Mouse (Mus musculus): ENCODE results near the gene Cyp26c1. TPM values are rescaled to one million over a fixed set of nuclear protein-coding genes. Genes with fewer than 3 reads are reported as not detected.

Gene Cyp26c1
- polyA plus RNA-seq (2014; fragmentation: Illumina TruSeq; extraction: RNeasy Lipid Tissue Mini Kit (QIAGEN cat#74804); ENCODE audit: low read depth, low replicate concordance): not detected

DNA sequence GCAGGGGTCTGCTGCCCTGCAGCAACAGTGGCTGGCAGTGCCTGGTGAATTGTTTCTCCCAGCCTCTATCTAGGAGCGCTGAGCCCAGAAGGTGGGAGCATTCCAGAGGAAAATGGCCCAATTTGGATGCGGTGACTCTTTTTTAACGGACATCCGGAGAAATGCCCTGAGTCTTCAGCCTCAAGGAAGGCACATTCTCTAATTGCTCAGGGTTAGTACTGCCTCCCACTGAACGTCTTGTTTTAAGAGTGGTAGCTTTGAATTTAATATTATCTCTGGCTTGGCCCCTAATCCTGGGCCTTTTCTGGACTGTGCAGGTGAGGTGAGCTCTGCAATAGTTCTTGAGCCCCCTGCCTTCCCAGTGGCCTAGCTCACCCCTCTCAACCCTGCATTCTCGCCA is at the start of gene Cyp26c1:
Cyp26c1 (plus strand) TSS at position 301 of the 400 bp plus-strand sequence.

DNA sequence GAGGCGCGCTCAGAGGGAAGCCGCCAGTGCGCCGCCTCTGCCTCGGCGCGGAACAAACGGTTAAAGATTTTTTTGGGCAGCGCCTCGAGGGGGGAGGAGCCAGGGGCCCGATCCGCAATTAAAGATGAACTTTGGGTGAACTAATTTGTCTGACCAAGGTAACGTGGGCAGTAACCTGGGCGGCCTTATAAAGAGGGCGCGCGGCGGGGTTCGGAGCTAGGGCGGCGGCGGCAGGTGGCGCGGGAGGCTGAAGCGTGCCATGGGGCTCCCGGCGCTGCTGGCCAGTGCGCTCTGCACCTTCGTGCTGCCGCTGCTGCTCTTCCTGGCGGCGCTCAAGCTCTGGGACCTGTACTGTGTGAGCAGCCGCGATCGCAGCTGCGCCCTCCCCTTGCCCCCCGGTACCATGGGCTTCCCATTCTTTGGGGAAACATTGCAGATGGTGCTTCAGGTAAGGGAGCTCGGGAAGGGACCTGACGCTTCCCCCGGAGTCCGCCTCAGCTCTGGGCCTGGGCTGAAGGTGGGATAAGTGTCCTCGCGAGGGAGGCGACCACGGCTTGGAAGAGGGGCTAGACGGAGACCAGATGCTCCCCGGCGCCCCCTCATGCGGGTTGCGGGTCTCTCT is 12.4 kb downstream of the Cyp26c1 start, which contains the start of gene Cyp26a1:
Cyp26a1 (plus strand) TSS at position 148 of the 622 bp plus-strand sequence.

Other genes with a start within 250 kb of the Cyp26c1 start
- 26.8 TPM for gene Exoc6, start 135.2 kb upstream of the Cyp26c1 start, polyA plus RNA-seq (2014; fragmentation: Illumina TruSeq; extraction: RNeasy Lipid Tissue Mini Kit (QIAGEN cat#74804); ENCODE audit: low read depth, low replicate concordance)
- not detected for gene Cyp26a1, start 12.2 kb downstream of the Cyp26c1 start, polyA plus RNA-seq (2014; fragmentation: Illumina TruSeq; extraction: RNeasy Lipid Tissue Mini Kit (QIAGEN cat#74804); ENCODE audit: low read depth, low replicate concordance)

All from heart, adult 10 weeks (tissue).